Mouse (Mus musculus) heart, adult 2 months (tissue): ENCODE data around the gene Prelid1.

Experiments
- CTCF ChIP-seq: fragments of 200-600 bp; IDR thresholded peaks from 2 replicates; pipeline ENCODE4 v1.8.1; 2022; ENCODE audit warnings: antibody characterized with exemption, mild to moderate bottlenecking, moderate library complexity
- EP300 ChIP-seq: fragments of 200-500 bp; IDR thresholded peaks from 2 replicates; pipeline ENCODE4 v1.6.1; 2011; ENCODE audit warnings: low read depth, low read length, control low read depth; ENCODE audit not compliant: insufficient read depth

DNA sequence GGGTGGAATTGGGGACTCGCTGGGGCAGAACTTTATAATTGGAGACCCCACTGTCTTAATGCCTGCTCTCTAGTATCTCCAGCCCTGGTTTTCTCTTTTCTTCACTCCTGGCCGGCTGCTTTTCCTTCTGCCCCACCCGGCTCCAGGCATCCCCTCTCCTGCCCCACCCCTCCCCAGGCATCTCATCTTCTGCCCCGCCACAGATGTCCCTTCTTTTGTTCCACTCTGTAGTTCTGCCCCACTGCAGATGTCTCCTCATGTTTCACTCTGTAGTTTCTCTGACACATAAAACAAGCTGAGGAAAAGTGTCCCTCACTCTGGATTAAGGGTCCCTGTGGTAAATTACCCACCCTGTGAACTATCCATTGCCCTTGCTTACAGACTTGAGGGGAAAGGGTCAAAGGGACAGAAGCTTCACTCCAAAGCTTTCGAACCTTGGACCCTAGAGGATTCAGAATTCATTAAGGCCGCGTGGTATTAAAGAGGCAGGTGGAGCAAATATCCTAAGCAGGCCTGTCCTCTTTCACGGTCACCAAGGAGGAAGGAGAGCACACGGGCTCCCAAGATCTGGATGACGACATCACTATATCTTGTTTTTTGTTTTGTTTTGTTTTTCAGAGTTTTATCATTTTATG is 17.2 kb downstream of the Prelid1 start:
- TF ChIP-seq CTCF (no peak), EP300 (no peak)
